Mouse (Mus musculus): ENCODE data around the gene Krtap17-1.

Gene Krtap17-1

DNA sequence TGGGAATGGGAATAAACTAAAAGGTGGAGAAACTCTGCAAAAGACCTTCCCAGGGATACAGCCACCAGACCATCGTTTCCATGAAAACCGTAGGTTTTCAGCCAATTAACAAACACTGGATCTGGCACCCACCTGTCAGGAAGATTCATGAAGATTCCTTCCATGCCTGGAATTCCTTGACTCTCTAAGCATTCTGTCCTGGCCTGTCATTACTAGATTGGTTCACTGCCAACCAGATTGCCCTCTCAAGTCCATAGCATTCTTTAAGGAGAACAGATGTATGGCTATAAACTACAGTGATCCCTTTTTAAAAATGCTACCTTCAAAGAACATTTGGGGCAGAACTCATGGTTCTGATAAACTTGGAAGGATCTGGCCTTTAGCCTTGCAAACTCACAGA lies 27.8 kb downstream of the Krtap17-1 start:
- DNase-seq (ENCODE audit: low spot score), result no peak

DNA sequence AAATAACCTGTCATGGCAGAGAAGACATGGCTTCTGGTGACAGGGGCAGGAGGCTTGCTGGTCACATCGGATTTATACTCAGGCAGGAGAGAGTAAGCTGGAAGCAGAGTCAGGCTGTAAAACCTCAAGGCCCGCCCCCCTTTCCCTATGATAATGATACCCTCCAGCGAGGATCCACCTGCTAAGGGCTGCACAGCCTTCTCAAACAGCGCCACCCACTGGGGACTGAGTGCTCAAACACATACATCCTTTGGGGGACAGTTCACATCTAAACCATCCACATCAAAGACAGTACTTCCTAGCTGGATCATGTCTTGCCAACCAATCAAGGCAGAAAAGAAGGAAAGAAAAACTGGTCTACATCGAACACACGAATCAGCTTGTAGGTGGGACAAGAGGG lies 29.6 kb downstream of the Krtap17-1 start:
- no peak for DNase-seq (ENCODE audit: low spot score)

DNA sequence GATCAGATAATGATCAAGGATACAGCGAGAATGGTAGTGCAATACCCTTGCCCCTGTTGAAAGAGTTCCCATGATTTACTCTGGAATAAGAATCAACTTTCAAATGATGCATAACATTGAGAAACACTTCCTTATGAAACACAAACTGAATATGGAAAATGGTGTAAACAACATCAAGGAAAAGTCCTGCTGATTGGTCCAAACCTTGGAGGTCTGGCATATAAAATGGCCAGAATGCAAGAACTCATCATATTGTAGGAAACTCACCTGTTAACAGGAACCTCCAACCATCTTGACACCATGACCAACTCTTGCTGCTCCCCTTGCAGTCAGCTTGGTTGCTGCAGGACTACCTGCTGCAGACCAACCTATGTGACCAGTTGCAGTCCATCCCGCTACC lies 45.6 kb downstream of the Krtap17-1 start, which contains the start of gene Krtap9-5:
Gene Krtap9-5 (plus strand): TSS at position 301 of the 400 bp plus-strand sequence.
- no peak for DNase-seq (ENCODE audit: low spot score)
